Mouse (Mus musculus) liver, embryonic 11.5 days (tissue): ENCODE results near the gene Cpeb4. TPM values are rescaled to one million over a fixed set of nuclear protein-coding genes. Genes with fewer than 3 reads are reported as not detected.

Source experiments
- ATAC-seq: fragments of 200-750 bp; cut with Nextera tagmentation; replicated peaks from 2 replicates; pipeline ENCODE4 v1.8.0; 2017; ENCODE audit warnings: moderate number of reproducible peaks, mild to moderate bottlenecking, moderate TSS enrichment, moderate library complexity; ENCODE audit not compliant: low FRiP score
- DNase-seq: peaks from one replicate; pipeline ENCODE4 v3.0.0-alpha.2; 2017; ENCODE audit warnings: low spot score
- H3K27ac ChIP-seq: fragments of 300-500 bp; sonication (generic); 2 replicates; pipeline ENCODE4 v1.5.1; 2014; ENCODE audit warnings: mild to moderate bottlenecking, low read depth, low read length, control low read depth
- H3K27me3 ChIP-seq: fragments of 300-500 bp; sonication (generic); replicated peaks from 2 replicates; pipeline ENCODE4 v1.6.1; 2014; ENCODE audit warnings: low read length, mixed read lengths; ENCODE audit not compliant: control insufficient read depth, insufficient read depth
- H3K36me3 ChIP-seq: fragments of 300-500 bp; sonication (generic); 2 replicates; pipeline ENCODE4 v1.6.1; 2014; ENCODE audit warnings: mild to moderate bottlenecking, low read length, moderate library complexity, mixed read lengths; ENCODE audit not compliant: control insufficient read depth, insufficient read depth
- H3K4me1 ChIP-seq: fragments of 300-500 bp; sonication (generic); replicated peaks from 2 replicates; pipeline ENCODE4 v1.6.1; 2014; ENCODE audit warnings: low read length, mixed read lengths; ENCODE audit not compliant: control insufficient read depth, insufficient read depth
- H3K4me2 ChIP-seq: fragments of 300-500 bp; sonication (generic); 2 replicates; pipeline ENCODE4 v1.6.1; 2014; ENCODE audit warnings: mild to moderate bottlenecking, control low read depth, moderate library complexity
- H3K4me3 ChIP-seq: fragments of 300-500 bp; sonication (generic); 2 replicates; pipeline ENCODE4 v1.5.1; 2014; ENCODE audit warnings: low read depth, low read length, control low read depth
- H3K9ac ChIP-seq: fragments of 300-500 bp; sonication (generic); 2 replicates; pipeline ENCODE4 v1.6.1; 2014; ENCODE audit warnings: low read depth, low read length, control low read depth
- H3K9me3 ChIP-seq: fragments of 300-500 bp; sonication (generic); 2 replicates; pipeline ENCODE4 v1.6.1; 2016; ENCODE audit warnings: low read length, inconsistent platforms, mixed read lengths; ENCODE audit not compliant: control insufficient read depth
- WGBS: fragments of 180-500 bp; shearing (Covaris S2); extraction: QIAGEN DNeasy Blood & Tissue Kit; methylation state at CpG from one replicate; pipeline ENCODE4 v1.1.7; 2014; 5-methylcytosine and 5-hydroxymethylcytosine counted together
- polyA plus RNA-seq: library from polyadenylated mRNA; unstranded; fragments of >200 nt; fragmentation: Nextera tagmentation; extraction: Ambion mirVana; gene quantifications from 2 replicates; pipeline ENCODE4 v1.2.1, GENCODE M21; 2014

Cpeb4 gene
- polyA plus RNA-seq, 1 experiment from 2014 or later, result 14.4 TPM

- Histone ChIP-seq H3K9ac (no peak overlapping the region), H3K27me3 (no peaks in the 10 kb centered on the region), H3K4me3 (peak overlapping the region; percentile 21; the same call in 1 of the 2 replicates), H3K4me2 (peak overlapping the region; percentile 61), H3K36me3 (no peaks in the 10 kb centered on the region; the same call in 1 of the 2 replicates), H3K27ac (peak overlapping the region; percentile 71), H3K9me3 (no peaks in the 10 kb centered on the region), H3K4me1 (peaks cover 44% of the 10 kb centered on the region)
- WGBS, result 58% methylated on average over 3 of the region's 3 CpGs
- DNase-seq, result no peak
- peak; percentile 89 for ATAC-seq
These were observed 24.9 kb downstream of the Cpeb4 start for GRCm38 (mm10) chr11:31896905-31897304.

GRCm38 (mm10) chr11:31899166-31899565, 27.2 kb downstream of the Cpeb4 start:
- no peaks in the 10 kb centered on the region; the same call in 1 of the 2 replicates for H3K36me3 ChIP-seq
- H3K4me1 ChIP-seq, result peaks cover 43% of the 10 kb centered on the region
- no peak overlapping the region for H3K27ac ChIP-seq

DNA sequence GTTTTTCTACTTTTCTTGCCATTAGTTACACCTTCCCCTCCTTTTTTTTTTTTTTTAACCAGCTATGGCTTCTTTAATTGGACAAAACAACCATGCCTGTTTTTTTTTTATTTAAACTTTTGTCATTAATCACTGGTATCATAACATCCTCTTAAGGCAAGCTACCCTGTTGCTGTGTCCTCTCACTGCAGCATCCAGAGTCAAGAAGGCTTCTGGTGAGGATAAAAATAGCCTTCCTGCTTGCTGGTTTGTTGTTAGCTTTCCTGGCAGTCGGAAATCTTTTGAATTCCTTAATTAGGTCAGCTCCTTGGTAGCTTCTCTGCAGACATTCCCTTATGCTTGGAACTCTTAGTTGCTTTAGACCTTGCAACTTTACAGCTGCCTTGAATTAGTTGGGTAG, 28.7 kb downstream of the Cpeb4 start:
- no peak overlapping the region for H3K4me2 ChIP-seq
- WGBS, result 33% methylated on average over 1 of the region's 1 CpGs
- no peak overlapping the region for H3K9ac ChIP-seq
- peaks cover 40% of the 10 kb centered on the region for H3K4me1 ChIP-seq
- H3K27ac ChIP-seq, result no peak overlapping the region
- no peaks in the 10 kb centered on the region for H3K27me3 ChIP-seq
- H3K9me3 ChIP-seq, result no peaks in the 10 kb centered on the region
- ATAC-seq (no peak), DNase-seq (no peak)
- no peaks in the 10 kb centered on the region; the same call in 1 of the 2 replicates for H3K36me3 ChIP-seq
- H3K4me3 ChIP-seq, result no peak overlapping the region

More at GRCm38 (mm10) chr11:31899166-31899565, 27.2 kb downstream of the Cpeb4 start:
- DNase-seq, result no peak
- H3K4me2 ChIP-seq, result no peak overlapping the region
- no peak overlapping the region for H3K9ac ChIP-seq
- no peak overlapping the region for H3K4me3 ChIP-seq
- no peaks in the 10 kb centered on the region for H3K9me3 ChIP-seq
- H3K27me3 ChIP-seq, result no peaks in the 10 kb centered on the region
- no peak for ATAC-seq

GRCm38 (mm10) chr11:31902251-31903001, 30.4 kb downstream of the Cpeb4 start:
- Histone ChIP-seq H3K4me1 (peaks cover 29% of the 10 kb centered on the region), H3K27me3 (no peaks in the 10 kb centered on the region), H3K27ac (no peak overlapping the region), H3K9ac (no peak overlapping the region), H3K36me3 (no peaks in the 10 kb centered on the region; the same call in 1 of the 2 replicates), H3K9me3 (no peaks in the 10 kb centered on the region), H3K4me2 (no peak overlapping the region), H3K4me3 (no peak overlapping the region)
- ATAC-seq (0 out of 2 replicates have a peak, but pooled peaks have one; percentile 22), DNase-seq (no peak)
- 69% methylated on average over 1 of the region's 1 CpGs for WGBS

DNA sequence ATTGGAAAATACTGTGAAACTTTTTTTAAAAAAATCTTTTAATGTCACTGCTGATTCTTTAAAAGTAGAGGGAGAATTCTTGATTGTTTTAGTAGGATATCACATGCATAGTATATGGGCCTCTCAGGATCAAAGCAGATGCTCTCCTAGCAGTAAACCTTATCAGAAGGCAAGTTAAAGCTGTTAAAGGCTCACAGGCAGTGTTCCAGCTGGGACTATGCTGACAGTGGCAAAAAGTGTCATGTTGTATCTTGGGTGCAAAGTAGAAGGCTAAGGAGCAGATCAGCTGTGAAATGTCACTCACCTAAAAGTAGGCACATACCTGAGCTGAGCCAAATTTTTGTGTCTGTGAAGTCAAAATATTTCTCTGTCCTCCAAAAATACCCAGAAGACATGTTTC, 34.5 kb downstream of the Cpeb4 start:
- no peak overlapping the region for H3K4me2 ChIP-seq
- DNase-seq (no peak), ATAC-seq (no peak)
- no peak overlapping the region for H3K27ac ChIP-seq
- no peaks in the 10 kb centered on the region; the same call in 1 of the 2 replicates for H3K36me3 ChIP-seq
- no peak overlapping the region for H3K4me3 ChIP-seq
- H3K4me1 ChIP-seq, result peaks cover 6% of the 10 kb centered on the region; the same call in 1 of the 2 replicates
- H3K27me3 ChIP-seq, result no peaks in the 10 kb centered on the region
- no peak overlapping the region for H3K9ac ChIP-seq
- no peaks in the 10 kb centered on the region for H3K9me3 ChIP-seq

DNA sequence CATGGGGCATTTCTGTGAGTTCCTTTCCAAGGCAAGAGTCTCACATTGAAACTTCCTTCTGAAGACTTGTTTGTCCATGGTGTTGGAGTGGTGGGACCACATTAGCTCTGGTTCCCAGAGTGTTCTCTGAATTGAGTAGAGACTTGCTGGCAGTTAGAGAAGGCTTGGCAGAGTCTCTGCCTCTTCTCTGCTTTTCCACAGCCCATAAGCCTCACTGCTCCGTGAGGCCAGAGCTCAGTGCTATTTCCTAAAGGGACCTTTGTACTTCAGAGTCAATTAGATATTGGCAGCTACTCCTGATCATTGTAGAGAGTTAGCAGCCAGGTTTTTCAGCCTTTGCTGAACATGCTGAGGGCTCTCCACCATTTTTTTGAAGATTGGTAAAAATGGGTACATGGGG, 35.6 kb downstream of the Cpeb4 start:
- Histone ChIP-seq H3K27ac (no peak overlapping the region), H3K9me3 (no peaks in the 10 kb centered on the region), H3K9ac (no peak overlapping the region), H3K27me3 (no peaks in the 10 kb centered on the region), H3K4me1 (no peaks in the 10 kb centered on the region), H3K4me2 (no peak overlapping the region), H3K4me3 (no peak overlapping the region), H3K36me3 (no peaks in the 10 kb centered on the region; the same call in 1 of the 2 replicates)
- 56% methylated on average over 1 of the region's 1 CpGs for WGBS
- no peak for ATAC-seq
- no peak for DNase-seq

- ATAC-seq, result no peak
- no peaks in the 10 kb centered on the region for H3K4me1 ChIP-seq
- H3K4me2 ChIP-seq, result no peak overlapping the region
- H3K27me3 ChIP-seq, result no peaks in the 10 kb centered on the region
- no peaks in the 10 kb centered on the region for H3K36me3 ChIP-seq
- H3K27ac ChIP-seq, result no peak overlapping the region
- H3K9me3 ChIP-seq, result no peaks in the 10 kb centered on the region
- no peak overlapping the region for H3K4me3 ChIP-seq
- H3K9ac ChIP-seq, result no peak overlapping the region
- no peak for DNase-seq
These were observed 40.9 kb downstream of the Cpeb4 start for GRCm38 (mm10) chr11:31912958-31913357.

- Histone ChIP-seq H3K4me3 (no peak overlapping the region), H3K4me1 (no peaks in the 10 kb centered on the region), H3K27ac (no peak overlapping the region), H3K27me3 (no peaks in the 10 kb centered on the region), H3K9ac (no peak overlapping the region), H3K9me3 (no peaks in the 10 kb centered on the region), H3K36me3 (peaks cover 4% of the 10 kb centered on the region; the same call in 1 of the 2 replicates), H3K4me2 (no peak overlapping the region)
- ATAC-seq (no peak), DNase-seq (no peak)
- WGBS, result 94% methylated on average over 1 of the region's 1 CpGs
These were observed 45.8 kb downstream of the Cpeb4 start for GRCm38 (mm10) chr11:31917769-31918168.

GRCm38 (mm10) chr11:31930051-31930450, 58.0 kb downstream of the Cpeb4 start:
- Histone ChIP-seq H3K4me2 (no peak overlapping the region), H3K36me3 (peaks cover 30% of the 10 kb centered on the region), H3K9me3 (no peaks in the 10 kb centered on the region), H3K4me3 (no peak overlapping the region), H3K9ac (no peak overlapping the region), H3K27ac (no peak overlapping the region), H3K4me1 (no peaks in the 10 kb centered on the region), H3K27me3 (no peaks in the 10 kb centered on the region)
- 87% methylated on average over 10 of the region's 10 CpGs for WGBS
- DNase-seq, result no peak
- ATAC-seq, result no peak
